Mouse (Mus musculus) limb, embryonic 13.5 days (tissue): ENCODE data around the gene Ablim1. TPM values are rescaled to one million over a fixed set of nuclear protein-coding genes. Genes with fewer than 3 reads are reported as not detected.

Source experiments
- ATAC-seq: fragments of 200-750 bp; cut with Nextera tagmentation; 2 replicates; pipeline ENCODE4 v1.8.0; 2017; ENCODE audit warnings: low read depth, moderate number of reproducible peaks, moderate TSS enrichment; ENCODE audit not compliant: low FRiP score
- H3K27ac ChIP-seq: fragments of 300-500 bp; sonication (generic); 2 replicates; pipeline ENCODE4 v1.5.1; 2015; ENCODE audit warnings: inconsistent platforms, mild to moderate bottlenecking, moderate library complexity
- H3K27me3 ChIP-seq: fragments of 300-500 bp; sonication (generic); 2 replicates; pipeline ENCODE4 v1.6.1; 2015; ENCODE audit warnings: mild to moderate bottlenecking, inconsistent platforms
- H3K36me3 ChIP-seq: fragments of 300-500 bp; sonication (generic); 2 replicates; pipeline ENCODE4 v1.6.1; 2015; ENCODE audit warnings: inconsistent platforms, mild to moderate bottlenecking, moderate library complexity
- H3K4me1 ChIP-seq: fragments of 300-500 bp; sonication (generic); 2 replicates; pipeline ENCODE4 v1.6.1; 2015; ENCODE audit warnings: inconsistent platforms
- H3K4me2 ChIP-seq: fragments of 300-500 bp; sonication (generic); replicated peaks from 2 replicates; pipeline ENCODE4 v1.6.1; 2015; ENCODE audit warnings: inconsistent platforms, mild to moderate bottlenecking, moderate library complexity
- H3K4me3 ChIP-seq: fragments of 300-500 bp; sonication (generic); 2 replicates; pipeline ENCODE4 v1.5.1; 2015; ENCODE audit warnings: moderate library complexity, mild to moderate bottlenecking, inconsistent platforms
- H3K9ac ChIP-seq: fragments of 300-500 bp; sonication (generic); 2 replicates; pipeline ENCODE4 v1.6.1; 2015; ENCODE audit warnings: mild to moderate bottlenecking, inconsistent platforms
- H3K9me3 ChIP-seq: fragments of 300-500 bp; sonication (generic); 2 replicates; pipeline ENCODE4 v1.6.1; 2016; ENCODE audit warnings: inconsistent platforms
- WGBS: fragments of 180-500 bp; shearing (Covaris S2); methylation state at CpG from one replicate; pipeline ENCODE4 v1.1.7; 2015; 5-methylcytosine and 5-hydroxymethylcytosine counted together
- polyA plus RNA-seq: library from polyadenylated mRNA; unstranded; fragments of >200 nt; fragmentation: Nextera tagmentation; extraction: Ambion mirVana; gene quantifications from 2 replicates; pipeline ENCODE4 v1.2.1, GENCODE M21; 2015

Gene Ablim1
- polyA plus RNA-seq, 1 experiment from 2014 or later: 34.0 TPM

DNA sequence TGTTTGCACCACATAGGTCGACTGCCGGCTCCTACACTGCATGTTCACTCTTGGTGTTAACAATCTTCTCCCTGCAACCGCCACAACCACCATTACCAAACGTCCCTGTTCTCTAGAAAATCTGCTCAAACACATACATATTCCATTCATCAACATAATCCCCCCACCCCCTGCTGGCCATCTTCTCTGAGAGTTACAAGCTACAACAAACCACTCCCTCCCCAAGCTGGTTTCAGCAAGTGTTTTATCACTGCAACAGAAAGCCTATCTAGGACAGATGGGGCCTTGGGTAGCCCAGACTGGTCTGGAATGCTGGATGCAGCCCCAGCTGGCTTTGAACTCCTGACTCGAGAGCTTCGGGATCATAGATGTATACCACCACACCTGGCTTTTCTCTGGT is 42.5 kb upstream of the Ablim1 start:
- no peak overlapping the region for H3K4me2 ChIP-seq
- peaks cover 57% of the 10 kb centered on the region for H3K4me1 ChIP-seq
- H3K9me3 ChIP-seq: no peaks in the 10 kb centered on the region
- no peak overlapping the region for H3K4me3 ChIP-seq
- H3K36me3 ChIP-seq: no peaks in the 10 kb centered on the region
- no peaks in the 10 kb centered on the region for H3K27me3 ChIP-seq
- 87% methylated on average over 6 of the region's 6 CpGs for WGBS
- no peak overlapping the region for H3K9ac ChIP-seq
- ATAC-seq: no peak
- no peak overlapping the region for H3K27ac ChIP-seq

DNA sequence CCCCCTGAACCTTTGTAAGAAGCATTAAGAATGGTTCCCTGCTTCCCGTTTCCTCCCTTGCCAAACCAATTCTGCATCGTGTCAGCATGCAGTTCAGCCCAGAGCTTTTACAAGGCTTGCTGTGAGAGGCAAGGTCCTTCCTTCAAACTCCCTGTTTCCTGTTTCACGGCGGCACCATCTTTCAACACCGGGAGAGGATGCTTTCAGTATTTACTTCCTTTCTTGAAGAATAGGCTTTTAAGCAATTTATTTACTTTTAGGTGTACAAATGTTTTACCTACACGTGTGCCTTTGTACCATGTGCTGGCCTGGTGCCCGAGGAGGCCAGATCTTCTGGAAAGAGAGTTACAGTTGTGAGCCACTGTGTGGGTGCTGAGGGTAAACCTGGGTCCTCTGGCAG is 41.6 kb upstream of the Ablim1 start:
- ATAC-seq: no peak

DNA sequence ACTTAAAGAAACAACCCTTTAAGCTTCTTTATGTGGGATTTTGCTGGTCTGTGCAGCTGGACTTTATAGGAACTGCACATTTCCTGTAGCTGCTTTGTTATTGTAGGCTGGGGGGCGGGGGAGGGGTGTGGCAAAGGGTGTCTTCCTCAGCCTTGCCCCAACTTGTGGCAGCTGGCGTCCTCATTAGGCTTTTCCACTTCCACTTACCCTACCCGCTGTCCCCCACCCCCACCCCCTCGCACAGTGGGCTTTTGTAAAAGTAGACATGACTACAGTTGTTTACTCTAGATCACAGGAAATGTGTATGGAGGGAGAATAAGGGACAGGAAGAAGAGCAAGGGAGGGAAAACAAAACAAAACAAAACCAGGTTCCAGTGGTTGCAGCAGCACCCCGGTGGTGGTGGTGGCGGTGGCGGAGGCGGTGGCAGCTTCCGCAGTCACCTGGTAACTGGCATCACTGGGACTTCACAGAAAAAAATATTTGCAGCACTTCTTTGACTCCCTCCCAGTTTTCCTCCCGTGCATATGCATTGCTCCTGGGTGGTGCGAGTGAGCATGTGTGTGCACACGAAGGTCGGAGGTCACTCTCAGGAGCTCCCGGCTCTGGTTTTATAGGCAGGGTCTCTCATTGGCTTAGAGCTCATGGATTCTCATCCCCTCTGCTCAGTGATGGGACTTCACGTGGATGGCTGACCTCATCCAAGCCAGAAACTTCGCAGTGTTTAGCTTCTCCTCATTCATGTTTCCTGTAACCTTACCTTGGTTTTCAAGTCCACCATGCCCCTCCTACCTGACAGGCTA is 40.9 kb upstream of the Ablim1 start:
- Histone ChIP-seq H3K4me1 (peaks cover 61% of the 10 kb centered on the region), H3K27ac (peak overlapping the region; percentile 67; the same call in 1 of the 2 replicates), H3K9me3 (no peaks in the 10 kb centered on the region), H3K4me3 (no peak overlapping the region), H3K36me3 (no peaks in the 10 kb centered on the region), H3K9ac (no peak overlapping the region), H3K27me3 (no peaks in the 10 kb centered on the region), H3K4me2 (peak overlapping the region; percentile 31)
- no peak for ATAC-seq
- WGBS: 52% methylated on average over 16 of the region's 16 CpGs

More for the DNA sequence above, 41.6 kb upstream of the Ablim1 start:
- 44% methylated on average over 7 of the region's 7 CpGs for WGBS
- Histone ChIP-seq H3K4me3 (no peak overlapping the region), H3K9ac (no peak overlapping the region), H3K4me1 (peaks cover 61% of the 10 kb centered on the region), H3K36me3 (no peaks in the 10 kb centered on the region), H3K9me3 (no peaks in the 10 kb centered on the region), H3K4me2 (peak overlapping the region; percentile 31; the same call in 1 of the 2 replicates), H3K27ac (peak overlapping the region; percentile 67; the same call in 1 of the 2 replicates), H3K27me3 (no peaks in the 10 kb centered on the region)

DNA sequence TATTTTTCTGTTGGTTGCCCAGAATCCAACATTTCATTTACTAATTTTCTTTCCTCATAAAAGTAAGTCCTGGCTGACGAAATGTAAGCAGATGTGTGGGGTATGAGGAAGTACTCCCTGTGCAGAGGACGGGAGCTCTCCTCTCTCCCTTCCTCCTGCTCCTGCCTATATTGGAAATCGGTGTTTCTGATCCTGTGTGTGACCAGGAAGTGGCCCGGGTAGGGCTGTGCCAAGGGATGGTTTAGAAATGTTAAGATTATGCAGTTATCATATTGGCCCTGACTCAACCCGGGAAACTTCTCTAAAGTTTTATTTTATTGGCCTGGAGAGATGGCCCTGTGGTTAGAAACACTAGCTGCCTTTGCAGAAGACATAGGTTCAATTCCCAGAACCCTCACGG is 40.0 kb upstream of the Ablim1 start:
- no peaks in the 10 kb centered on the region for H3K36me3 ChIP-seq
- peak overlapping the region; percentile 58 for H3K27ac ChIP-seq
- H3K4me1 ChIP-seq: peaks cover 55% of the 10 kb centered on the region
- H3K9ac ChIP-seq: no peak overlapping the region
- 60% methylated on average over 6 of the region's 6 CpGs for WGBS
- no peak for ATAC-seq
- no peaks in the 10 kb centered on the region for H3K9me3 ChIP-seq
- H3K27me3 ChIP-seq: no peaks in the 10 kb centered on the region
- H3K4me3 ChIP-seq: no peak overlapping the region
- no peak overlapping the region for H3K4me2 ChIP-seq

DNA sequence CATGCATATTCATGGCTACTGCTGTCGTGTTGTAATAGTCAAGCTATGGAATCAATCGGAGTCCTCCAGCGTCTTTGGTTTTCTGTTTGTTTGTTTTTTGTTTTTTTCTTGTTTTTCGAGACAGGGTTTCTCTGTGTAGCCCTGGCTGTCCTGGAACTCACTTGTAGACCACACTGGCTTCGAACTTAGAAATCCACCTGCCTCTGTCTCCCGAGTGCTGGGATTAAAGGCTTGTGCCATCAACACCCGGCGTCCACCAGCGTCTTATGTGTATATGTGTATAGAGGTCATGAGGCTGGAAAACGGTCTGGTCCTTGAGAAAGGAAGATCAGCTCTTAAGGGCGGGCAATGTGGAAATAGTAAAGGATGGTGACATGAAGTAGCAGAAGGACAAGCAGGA is 39.3 kb upstream of the Ablim1 start:
- Histone ChIP-seq H3K27me3 (no peaks in the 10 kb centered on the region), H3K4me2 (no peak overlapping the region), H3K4me1 (peaks cover 49% of the 10 kb centered on the region), H3K9ac (no peak overlapping the region), H3K36me3 (no peaks in the 10 kb centered on the region), H3K9me3 (no peaks in the 10 kb centered on the region), H3K27ac (no peak overlapping the region), H3K4me3 (no peak overlapping the region)
- ATAC-seq: no peak
- WGBS: 95% methylated on average over 11 of the region's 11 CpGs

DNA sequence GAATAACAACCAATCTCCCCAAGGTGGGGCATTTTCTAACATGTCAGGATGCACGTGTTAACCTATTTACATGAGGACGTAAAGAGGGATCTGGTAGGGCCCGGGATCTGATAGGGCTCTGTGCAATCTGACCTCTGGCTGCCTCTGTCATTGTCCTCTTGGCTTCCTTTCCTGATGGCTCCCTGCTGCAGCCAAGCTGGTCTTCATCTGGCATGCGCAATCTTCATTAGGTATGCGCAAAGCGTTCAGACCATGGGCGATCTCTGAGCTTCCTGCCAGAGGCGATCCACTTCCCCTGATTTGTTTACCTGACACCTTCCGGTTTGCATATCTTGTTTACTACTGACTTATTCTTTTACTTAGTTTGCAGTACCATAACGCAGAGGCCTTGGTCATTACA is 38.5 kb upstream of the Ablim1 start:
- no peak overlapping the region for H3K9ac ChIP-seq
- WGBS: 91% methylated on average over 10 of the region's 10 CpGs
- 0 out of 2 replicates have a peak overlapping the region, but pooled peaks have one; percentile 28 for H3K27ac ChIP-seq

DNA sequence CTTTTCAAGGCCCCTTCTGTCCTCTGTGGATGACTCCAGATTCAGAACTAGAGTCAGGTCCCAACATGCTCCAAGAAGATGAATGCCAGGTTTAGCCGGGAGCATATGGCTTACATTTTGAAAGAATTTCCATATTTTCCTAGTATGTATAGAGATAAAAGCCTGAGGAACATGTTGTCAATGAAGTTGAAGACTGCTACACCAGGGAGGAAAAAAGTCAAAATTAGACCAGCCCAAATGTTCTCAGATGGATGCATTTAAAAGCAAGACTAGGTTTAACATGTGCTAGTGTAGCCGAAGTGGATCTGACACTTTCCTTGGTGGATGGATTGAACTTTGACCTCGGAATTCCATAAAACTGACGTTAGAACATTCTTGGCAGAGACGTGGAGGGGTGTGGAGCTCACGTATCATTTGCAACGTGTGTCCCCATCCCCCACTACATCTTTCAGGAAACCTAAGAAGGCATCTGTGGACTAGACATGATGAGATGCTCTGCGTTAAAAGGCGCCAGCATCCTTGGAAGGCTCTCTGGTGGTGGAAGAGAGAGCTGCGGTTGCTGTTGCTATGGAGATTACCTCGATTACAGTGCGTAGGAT is 37.7 kb upstream of the Ablim1 start:
- H3K4me3 ChIP-seq: no peak overlapping the region
- peak overlapping the region; percentile 28; the same call in 1 of the 2 replicates for H3K27ac ChIP-seq
- no peaks in the 10 kb centered on the region for H3K27me3 ChIP-seq
- H3K4me2 ChIP-seq: no peak overlapping the region
- H3K4me1 ChIP-seq: peaks cover 40% of the 10 kb centered on the region
- ATAC-seq: peak; percentile 46; the same call in 1 of the 2 replicates
- WGBS: 62% methylated on average over 12 of the region's 12 CpGs
- peaks cover 2% of the 10 kb centered on the region for H3K9me3 ChIP-seq
- H3K36me3 ChIP-seq: no peaks in the 10 kb centered on the region
- H3K9ac ChIP-seq: no peak overlapping the region

More for the DNA sequence above, 38.5 kb upstream of the Ablim1 start:
- Histone ChIP-seq H3K9me3 (no peaks in the 10 kb centered on the region), H3K36me3 (no peaks in the 10 kb centered on the region), H3K4me2 (no peak overlapping the region), H3K4me3 (no peak overlapping the region), H3K4me1 (peaks cover 40% of the 10 kb centered on the region), H3K27me3 (no peaks in the 10 kb centered on the region)
- no peak for ATAC-seq

DNA sequence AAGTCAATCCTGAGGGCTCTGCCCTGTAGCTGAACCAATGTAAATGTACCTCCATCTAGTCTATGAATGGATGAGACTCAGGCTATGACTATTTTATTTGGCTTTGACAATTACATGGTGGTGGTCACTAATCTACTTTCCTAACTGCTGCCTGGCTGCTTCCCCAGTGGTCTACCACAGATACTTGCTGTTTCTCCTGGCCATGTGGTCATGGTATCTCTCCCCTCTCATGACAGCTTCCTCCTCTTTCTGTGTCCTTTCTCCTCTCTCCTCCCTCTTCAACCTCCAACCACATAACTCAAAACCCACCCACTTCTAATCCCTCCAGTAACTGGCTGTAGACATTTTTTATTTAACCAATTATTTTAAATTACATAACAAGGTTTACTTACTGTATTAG is 34.4 kb upstream of the Ablim1 start:
- no peak overlapping the region for H3K9ac ChIP-seq
- no peak for ATAC-seq
- H3K9me3 ChIP-seq: peaks cover 13% of the 10 kb centered on the region
- H3K4me1 ChIP-seq: peaks cover 14% of the 10 kb centered on the region; the same call in 1 of the 2 replicates
- no peak overlapping the region for H3K27ac ChIP-seq
- H3K4me2 ChIP-seq: no peak overlapping the region
- H3K4me3 ChIP-seq: no peak overlapping the region
- no peaks in the 10 kb centered on the region for H3K36me3 ChIP-seq
- no peaks in the 10 kb centered on the region for H3K27me3 ChIP-seq

DNA sequence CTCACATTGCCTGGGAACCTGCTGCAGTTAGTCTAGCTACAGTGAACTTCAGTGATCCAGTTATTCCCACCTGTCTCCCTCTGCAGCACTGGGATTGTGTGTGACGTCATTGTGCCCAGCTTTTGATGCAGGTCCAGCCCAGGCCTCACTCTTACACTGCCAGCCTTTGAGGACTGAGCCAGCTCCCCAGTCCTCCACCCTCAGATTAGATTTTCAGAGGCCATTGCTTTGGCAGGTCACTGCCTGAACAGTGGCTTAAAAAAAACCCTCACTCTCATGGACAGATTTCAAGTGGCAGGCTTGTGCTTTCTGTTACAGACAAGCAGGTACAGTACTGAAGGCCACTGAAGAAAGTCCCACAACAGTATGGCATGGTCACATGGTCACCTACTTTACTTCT is 30.0 kb upstream of the Ablim1 start:
- no peak for ATAC-seq
- H3K9ac ChIP-seq: no peak overlapping the region
- H3K4me1 ChIP-seq: no peaks in the 10 kb centered on the region
- no peak overlapping the region for H3K4me2 ChIP-seq
- WGBS: 82% methylated on average over 1 of the region's 1 CpGs
- no peak overlapping the region for H3K4me3 ChIP-seq
- H3K27me3 ChIP-seq: no peaks in the 10 kb centered on the region
- H3K9me3 ChIP-seq: peaks cover 13% of the 10 kb centered on the region
- H3K36me3 ChIP-seq: no peaks in the 10 kb centered on the region
- no peak overlapping the region for H3K27ac ChIP-seq

DNA sequence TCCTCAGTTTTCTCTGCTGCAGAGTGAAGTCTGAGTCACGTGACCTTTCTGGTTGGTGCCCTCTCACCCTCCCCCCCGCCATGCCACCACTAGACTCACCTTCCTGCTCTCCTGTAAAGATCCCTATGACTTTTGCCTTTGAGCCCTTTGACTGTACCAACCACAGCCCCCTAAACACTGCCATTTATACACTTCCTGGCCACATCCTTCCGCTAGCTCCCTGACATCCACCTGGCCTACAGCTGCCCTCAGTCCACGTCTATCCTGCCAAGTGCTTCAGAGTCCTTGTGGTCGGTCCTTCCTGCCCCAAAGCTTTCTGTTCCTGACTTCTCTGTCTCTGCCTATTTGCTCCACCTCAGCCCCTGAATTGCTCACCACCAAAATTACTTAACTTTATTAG is 29.1 kb upstream of the Ablim1 start:
- Histone ChIP-seq H3K9me3 (peaks cover 13% of the 10 kb centered on the region), H3K36me3 (no peaks in the 10 kb centered on the region), H3K4me1 (no peaks in the 10 kb centered on the region), H3K27me3 (no peaks in the 10 kb centered on the region), H3K4me3 (no peak overlapping the region), H3K27ac (no peak overlapping the region), H3K4me2 (no peak overlapping the region), H3K9ac (no peak overlapping the region)
- WGBS: 79% methylated on average over 5 of the region's 5 CpGs
- no peak for ATAC-seq

DNA sequence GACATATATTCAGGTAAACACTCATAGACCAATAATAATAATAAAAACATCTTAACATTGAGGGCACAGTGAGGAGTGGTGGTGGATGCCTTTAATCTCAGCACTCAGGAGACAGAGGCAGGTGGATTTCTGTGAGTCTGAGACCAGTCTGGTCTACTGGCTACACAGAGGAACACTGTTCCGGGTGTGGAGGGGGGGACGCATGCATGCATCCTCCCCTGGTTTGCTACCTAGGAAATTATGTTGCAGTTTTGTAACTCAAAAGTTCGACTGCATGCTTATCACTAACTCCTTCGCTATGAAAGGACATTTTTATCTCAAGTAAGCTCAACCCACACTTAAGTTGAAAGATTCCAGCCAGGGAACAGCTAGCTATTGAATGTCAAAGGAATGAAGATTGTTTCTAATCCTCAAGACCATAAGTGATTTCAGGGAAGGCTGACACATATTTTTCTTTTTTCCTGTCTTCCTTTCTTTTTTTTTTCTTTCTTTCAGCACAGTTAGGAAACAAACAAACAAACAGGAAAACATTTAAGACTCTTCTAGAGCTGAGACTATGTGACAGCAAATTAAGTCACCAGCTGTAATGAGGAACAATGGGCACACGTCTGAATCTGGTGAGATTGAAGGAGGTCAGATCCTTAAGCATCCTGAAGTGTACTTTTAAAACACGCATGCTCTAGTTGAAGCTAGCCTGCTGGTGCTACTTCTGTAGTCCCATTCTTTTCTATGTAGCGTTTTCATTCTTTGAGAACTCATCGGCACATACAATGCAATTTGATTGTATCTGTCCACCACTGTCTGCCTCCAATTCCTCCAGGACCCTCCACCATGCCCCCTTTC is 26.4 kb upstream of the Ablim1 start:
- H3K4me2 ChIP-seq: no peak overlapping the region
- H3K27ac ChIP-seq: no peak overlapping the region
- ATAC-seq: no peak
- H3K27me3 ChIP-seq: no peaks in the 10 kb centered on the region
- no peaks in the 10 kb centered on the region for H3K36me3 ChIP-seq
- 79% methylated on average over 8 of the region's 8 CpGs for WGBS
- no peak overlapping the region for H3K4me3 ChIP-seq
- no peak overlapping the region for H3K9ac ChIP-seq
- peaks cover 2% of the 10 kb centered on the region for H3K9me3 ChIP-seq
- no peaks in the 10 kb centered on the region for H3K4me1 ChIP-seq

DNA sequence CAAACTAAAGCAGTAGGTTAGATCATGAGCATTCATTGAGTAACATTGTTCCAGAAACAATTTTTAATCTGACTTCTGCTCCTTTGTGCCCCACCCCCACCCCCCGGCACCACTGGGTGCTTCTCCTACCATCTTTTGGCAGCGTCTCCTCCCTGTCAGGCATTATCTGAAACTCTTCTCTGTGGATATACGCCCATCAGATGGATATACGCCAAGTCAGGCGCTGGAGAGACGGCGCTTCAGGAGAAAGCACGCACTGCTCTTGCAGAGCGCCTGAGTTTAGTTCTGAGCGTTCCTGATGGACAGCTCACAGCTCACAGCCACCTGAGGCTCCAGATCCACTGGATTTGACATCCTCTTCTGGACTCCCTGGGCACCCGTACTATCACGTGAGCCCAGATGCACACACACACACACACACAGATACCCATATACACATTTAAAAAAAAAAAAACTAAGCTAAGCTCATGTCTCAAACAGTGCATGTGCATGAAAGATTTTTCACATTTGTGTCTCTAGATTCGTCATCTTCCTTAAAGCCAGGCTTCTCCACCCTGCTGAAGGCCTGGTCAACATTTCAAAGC is 24.7 kb upstream of the Ablim1 start:
- Histone ChIP-seq H3K4me3 (no peak overlapping the region), H3K27me3 (no peaks in the 10 kb centered on the region), H3K4me2 (no peak overlapping the region), H3K9ac (no peak overlapping the region), H3K9me3 (no peaks in the 10 kb centered on the region), H3K36me3 (no peaks in the 10 kb centered on the region), H3K27ac (no peak overlapping the region), H3K4me1 (peaks cover 10% of the 10 kb centered on the region; the same call in 1 of the 2 replicates)
- 89% methylated on average over 13 of the region's 13 CpGs for WGBS
- no peak for ATAC-seq
